14 mouse cellular contexts compared by ENCODE assay signal in the genomic region with DNA sequence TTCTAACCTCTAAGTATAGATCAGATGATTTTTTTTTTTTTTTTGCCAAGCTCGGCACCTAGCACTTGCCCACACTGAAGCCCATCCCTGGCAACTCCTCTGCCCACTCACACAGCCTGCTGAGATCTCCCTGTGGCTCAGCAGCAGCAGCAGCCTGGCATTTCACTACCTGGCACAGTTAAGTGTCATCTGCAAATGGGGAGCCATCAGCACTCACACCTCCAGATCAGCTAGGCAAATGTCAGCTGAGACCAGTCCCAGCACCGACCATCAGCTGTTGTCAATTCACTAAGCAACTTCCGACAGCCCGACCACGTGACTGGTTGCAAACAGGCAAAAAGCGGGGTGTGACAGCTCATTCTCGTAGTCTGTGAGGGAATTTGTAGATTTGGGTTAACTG.
DNase-seq lines count a peak whose midpoint lies in the region.
"Had no signal": no experiment of that assay in that cellular context is flagged by ENCODE, and none has a peak within 500 bp of the region (broad histone marks: within the 10 kb centered on the region; RNA-seq: fewer than 3 reads in every experiment).

No protein-coding gene starts in this region.

- DNase-seq in heart, adult 11 months, result peak; percentile 71
- DNase-seq in heart, postnatal 4 days, result no peak
- DNase-seq in frontal cortex, postnatal 10 days (ENCODE audit: low spot score in 2 of 2), result peak; percentile 14 to 33
- peak; percentile 7 to 42 for DNase-seq in layer of hippocampus, postnatal 36 days
- DNase-seq in right cerebral cortex, adult 2 months (ENCODE audit: low spot score in 2 of 2), result peak; percentile 71 to 78
- DNase-seq in urinary bladder, postnatal 25 days (ENCODE audit: low spot score), result no peak
- DNase-seq in cerebellum, postnatal 10 days, result no peak
- no peak for DNase-seq in ovary, postnatal 10 days (ENCODE audit: low spot score)
- DNase-seq: cerebellum, adult 11 months; gastrocnemius, postnatal 14 days; heart, postnatal 10 days; kidney, adult 8-10 months; kidney, postnatal 4 days; thymus, postnatal 4 days had no signal

Comparison
In these comparisons a context has a peak if more than half of its experiments do, and no peak if none do; other contexts are left out.
1. DNase-seq: peak in heart, adult 11 months (single experiment), frontal cortex, postnatal 10 days (2 of 2), layer of hippocampus, postnatal 36 days (2 of 2) and right cerebral cortex, adult 2 months (2 of 2); none in heart, postnatal 4 days (single experiment), urinary bladder, postnatal 25 days (single experiment), cerebellum, postnatal 10 days (0 of 2) and ovary, postnatal 10 days (single experiment).